Mouse (Mus musculus) adrenal gland (tissue): ENCODE data around the gene Dusp8.

ENCODE experiments used
- intact Hi-C: fragments of 180-260 bp; cut with DNase I; formaldehyde crosslinking; loops from one replicate; pipeline ENCODE4 v1.15.1; 2025

The Dusp8 gene

DNA sequence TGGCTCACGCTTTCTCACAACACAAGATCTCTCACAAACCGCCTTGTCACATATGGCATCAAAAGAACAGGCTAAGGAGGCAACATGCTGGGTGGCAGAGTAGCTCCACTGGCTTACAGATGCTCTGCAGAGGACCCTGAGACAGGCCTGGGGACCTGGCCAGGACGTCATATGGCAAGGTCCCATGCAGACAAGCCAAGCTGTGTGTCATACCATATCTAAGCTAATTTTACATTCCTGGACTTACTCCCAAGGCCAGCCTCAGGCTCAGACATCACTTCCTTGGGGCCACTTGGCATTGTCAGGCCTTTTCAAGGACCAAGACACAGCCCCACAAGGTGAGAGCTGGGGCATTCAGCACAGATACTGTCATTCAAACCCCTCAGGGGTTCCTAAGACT lies 40.2 kb downstream of the Dusp8 start:
- intact Hi-C loops = loop anchor here (5.0 kb wide), 1 partner anchor 38 kb away; no protein-coding TSS in a partner anchor

- intact Hi-C loops = no loop called here
These were observed 45.1 kb downstream of the Dusp8 start for GRCm38 (mm10) chr7:142050536-142050935.

DNA sequence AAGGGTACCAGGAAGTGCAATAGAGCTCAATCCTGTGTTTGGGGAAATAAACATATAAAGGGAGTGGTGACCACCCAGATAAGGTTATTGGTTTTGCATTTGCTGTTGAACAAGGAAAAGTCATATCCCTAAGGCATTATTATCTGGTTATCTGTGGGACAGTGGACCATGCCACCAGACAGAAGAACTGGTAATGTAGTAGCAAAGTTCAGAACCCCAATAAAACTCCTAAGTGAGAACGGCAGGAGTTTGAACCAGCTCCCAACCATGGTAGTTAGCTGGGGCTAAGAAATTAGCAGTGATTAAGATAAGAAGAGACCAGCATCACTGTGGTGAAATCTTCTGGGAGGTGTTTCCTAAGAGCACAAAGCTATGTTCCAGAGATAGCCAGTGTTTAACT lies 49.7 kb downstream of the Dusp8 start:
- intact Hi-C loops = no loop called here

DNA sequence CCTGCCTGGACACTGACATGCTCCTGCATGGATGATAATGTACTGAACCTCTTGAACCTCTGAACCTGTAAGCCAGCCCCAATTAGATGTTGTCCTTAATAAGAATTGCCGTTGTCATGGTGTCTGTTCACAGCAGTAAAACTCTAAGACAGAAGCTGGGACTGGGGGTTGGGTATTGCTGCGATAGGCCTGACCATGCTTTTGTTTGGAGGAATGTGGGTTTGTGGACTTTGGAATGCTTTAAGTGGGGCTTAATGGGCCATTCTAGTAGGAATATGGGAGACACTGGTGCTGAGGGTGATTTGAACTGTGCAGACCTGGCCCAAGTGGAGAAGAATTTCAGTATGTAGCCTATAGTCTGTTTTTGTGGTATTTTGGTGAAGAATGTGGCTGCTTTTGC lies 50.3 kb downstream of the Dusp8 start:
- intact Hi-C loops = no loop called here

DNA sequence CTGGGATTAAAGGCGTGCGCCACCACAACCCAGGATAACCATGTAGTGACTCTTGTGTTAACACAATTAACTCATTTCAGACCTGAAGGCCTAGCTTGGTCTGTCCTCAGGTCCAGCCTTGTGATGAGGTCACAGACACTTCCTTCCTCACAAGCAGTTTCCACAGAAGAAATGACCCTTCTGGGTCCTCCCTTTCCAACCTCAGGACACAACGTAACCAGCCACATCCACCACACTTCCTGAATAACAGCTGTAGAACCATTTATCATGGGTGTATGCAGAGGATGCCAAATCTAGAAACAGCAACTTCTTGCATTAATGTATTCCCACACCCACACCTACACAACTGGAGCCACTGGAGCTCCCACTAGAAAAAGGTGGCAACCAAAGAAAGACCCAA lies 54.9 kb downstream of the Dusp8 start:
- intact Hi-C loops = no loop called here

- intact Hi-C loops = no loop called here
These were observed 58.0 kb downstream of the Dusp8 start for GRCm38 (mm10) chr7:142037553-142038170.

DNA sequence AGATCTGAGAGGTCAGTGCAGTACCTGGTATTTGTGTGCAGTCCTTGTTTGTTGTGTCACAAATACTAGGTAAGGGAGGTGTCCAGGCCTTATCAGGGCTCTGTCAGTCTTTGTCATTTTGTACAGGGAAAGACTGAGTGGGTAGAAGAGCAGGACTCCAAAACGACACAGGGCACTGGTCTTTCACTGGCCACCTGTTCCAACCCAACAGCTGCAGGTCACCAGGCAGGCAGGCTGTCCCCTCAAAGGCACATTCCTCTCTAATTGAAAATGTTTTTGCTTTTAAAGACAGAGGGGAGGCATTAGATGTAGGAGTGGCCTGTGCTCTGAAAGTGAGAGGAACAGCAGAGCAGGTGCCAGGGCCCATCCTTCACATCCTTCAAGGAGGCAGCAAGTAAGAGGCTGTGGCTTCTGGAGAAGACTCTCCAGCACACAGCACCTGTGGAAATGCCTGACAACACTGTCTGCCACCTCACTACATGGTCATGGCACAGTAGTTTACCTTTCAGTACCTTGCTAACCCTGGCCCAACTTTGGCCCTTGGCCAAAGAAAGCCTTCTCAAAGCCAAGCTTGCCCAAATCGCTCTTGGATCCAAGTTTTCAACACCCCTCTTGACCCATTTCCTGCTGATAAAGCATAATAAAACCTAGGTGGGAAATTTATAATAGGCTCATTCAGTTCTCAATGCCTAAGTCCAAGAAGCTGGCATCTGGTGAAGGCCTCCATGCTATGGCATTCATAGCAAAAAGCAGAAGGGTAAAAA lies 60.4 kb downstream of the Dusp8 start:
- intact Hi-C loops = no loop called here

DNA sequence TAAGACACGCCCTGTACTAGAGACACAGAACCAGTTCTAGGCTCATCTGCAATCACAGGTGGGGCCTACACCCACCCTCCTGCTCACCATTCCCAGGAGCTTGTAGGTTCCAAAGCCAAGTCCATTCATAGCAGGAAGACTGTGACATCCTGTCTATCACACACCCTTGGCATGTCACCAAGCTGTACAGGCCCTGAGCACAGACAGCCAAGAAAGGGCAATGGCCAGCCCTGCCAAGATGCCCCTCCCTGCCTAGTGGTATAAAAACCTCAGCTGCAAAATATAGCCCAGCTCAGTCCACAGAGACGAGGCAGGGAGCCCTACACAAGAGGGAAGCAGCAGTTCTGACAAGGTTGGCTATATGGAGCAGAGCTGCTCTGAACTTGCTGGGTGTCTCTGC lies 61.4 kb downstream of the Dusp8 start:
- intact Hi-C loops = no loop called here

- intact Hi-C loops = no loop called here
These were observed 65.6 kb downstream of the Dusp8 start for GRCm38 (mm10) chr7:142030073-142030472.
